Mouse (Mus musculus): ENCODE measurements around the gene Phldb1. TPM values are rescaled to one million over a fixed set of nuclear protein-coding genes. Genes with fewer than 3 reads are reported as not detected.

The Phldb1 gene
- total RNA-seq, 2 experiments from 2014 or later: 54.9 to 70.7 TPM

DNA sequence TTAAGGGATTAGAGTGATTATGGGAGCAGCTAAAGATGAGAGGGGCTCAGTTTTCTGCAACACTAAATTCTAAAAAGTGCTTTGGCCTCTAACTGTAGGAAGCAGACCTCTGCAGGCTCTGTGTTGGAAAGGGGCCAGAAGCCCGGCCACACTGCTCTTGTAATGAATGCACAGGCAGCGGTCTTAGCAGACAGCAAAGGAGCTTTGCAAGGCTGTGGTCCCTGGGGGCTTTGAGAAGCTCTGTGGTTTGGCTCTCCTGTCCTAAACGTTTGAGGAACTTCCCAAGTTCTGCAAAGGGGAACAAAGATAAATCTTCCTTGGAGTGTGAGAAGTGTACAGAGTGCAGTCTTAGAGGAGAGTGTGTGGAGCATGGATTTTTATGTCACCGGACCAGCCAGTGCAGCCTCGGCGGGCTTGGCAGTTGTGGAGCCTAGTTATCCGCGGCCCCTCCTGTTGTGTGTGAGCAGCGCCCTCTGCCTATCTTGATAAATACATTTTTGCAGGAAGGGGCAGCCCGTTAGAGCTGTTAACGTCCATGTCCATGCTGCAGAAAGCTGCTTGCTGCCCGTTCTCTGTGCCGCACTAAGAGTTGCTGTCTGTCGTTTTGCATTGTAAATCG is 97.3 kb downstream of the Phldb1 start:
- intact Hi-C loops (cut with DNase I): loop anchor here (10.0 kb wide), 1 partner anchor 297 kb away; no protein-coding TSS in a partner anchor
- peak in 1 of 2 experiments; percentile 14 for DNase-seq (ENCODE audit: low spot score in 2 of 2)

Other genes with a start within 250 kb of the Phldb1 start
- not detected for gene Cxcr5, start 173.3 kb downstream of the Phldb1 start, total RNA-seq (2021)
- gene Ddx6, start 130.3 kb downstream of the Phldb1 start, total RNA-seq (2021): 100 to 1,000 TPM; 131 to 134 TPM
- gene Treh, start 62.0 kb downstream of the Phldb1 start, total RNA-seq (2021): under 1 TPM; 0.25 to 0.34 TPM
- gene Arcn1, start 32.6 kb upstream of the Phldb1 start, total RNA-seq (2021): 100 to 1,000 TPM in 1 of 2 experiments, 10 to 100 TPM in 1; 98.0 to 103 TPM
- gene Ift46, start 32.7 kb upstream of the Phldb1 start, total RNA-seq (2021): 10 to 100 TPM; 68.8 to 83.5 TPM
- 10 to 100 TPM; 49.0 to 53.0 TPM for gene Tmem25, start 64.1 kb upstream of the Phldb1 start, total RNA-seq (2021)
- under 1 TPM in 1 of 2 experiments, not detected in 1; 0.99 TPM for gene Ttc36, start 67.9 kb upstream of the Phldb1 start, total RNA-seq (2021)
- 10 to 100 TPM; 54.6 to 58.6 TPM for gene Kmt2a, start 146.1 kb upstream of the Phldb1 start, total RNA-seq (2021)
- gene Atp5l, start 185.5 kb upstream of the Phldb1 start, total RNA-seq (2021): 100 to 1,000 TPM; 339 to 353 TPM
- 10 to 100 TPM; 73.0 to 75.4 TPM for gene Ube4a, start 230.4 kb upstream of the Phldb1 start, total RNA-seq (2021)
- not detected for gene Cd3g, start 245.2 kb upstream of the Phldb1 start, total RNA-seq (2021)
- gene Cd3d, start 246.6 kb upstream of the Phldb1 start, total RNA-seq (2021): not detected

Data from left cerebral cortex, postnatal 25 days (tissue).